Mouse (Mus musculus) frontal cortex, adult 2 months (tissue): ENCODE measurements around the gene Bckdhb. TPM values are rescaled to one million over a fixed set of nuclear protein-coding genes. Genes with fewer than 3 reads are reported as not detected.
A peak's percentile ranks its signal among the peaks of the same experiment; 100 is the strongest.
"Not testable (repeated sequence)": the region's sequence is repeated elsewhere in the genome, so short reads cannot be mapped to it uniquely, and the experiment has no call there.

Experiments
- DNase-seq, 2 experiments: peaks; one replicate each; pipeline ENCODE4 v3.0.0; 2022; ENCODE audit warnings: low spot score in 1 of 2; ENCODE audit errors: extremely low spot score in 1 of 2
- polyA plus RNA-seq: library from polyadenylated mRNA; depleted of rRNA; stranded (reverse); fragments of >200 nt; gene quantifications from 2 replicates; pipeline ENCODE4 v1.2.3, GENCODE M21; 2012

The Bckdhb gene
- polyA plus RNA-seq, 1 experiment = 34.8 TPM

GRCm38 (mm10) chr9:83962098-83963086 lies 37.4 kb downstream of the Bckdhb start:
- DNase-seq = peak in 1 of 2 experiments; percentile 77

- DNase-seq = peak in 1 of 2 experiments; percentile 19
These were observed 38.4 kb downstream of the Bckdhb start for GRCm38 (mm10) chr9:83963296-83963695.

GRCm38 (mm10) chr9:83964376-83964775 lies 39.4 kb downstream of the Bckdhb start:
- DNase-seq = no peak

- peak in 1 of 2 experiments; percentile 16 for DNase-seq
These were observed 42.6 kb downstream of the Bckdhb start for GRCm38 (mm10) chr9:83967439-83968050.

- peak in 1 of 2 experiments; percentile 37 for DNase-seq
These were observed 44.4 kb downstream of the Bckdhb start for GRCm38 (mm10) chr9:83969326-83969725.

- no peak for DNase-seq
These were observed 48.5 kb downstream of the Bckdhb start for GRCm38 (mm10) chr9:83973467-83973866.

DNA sequence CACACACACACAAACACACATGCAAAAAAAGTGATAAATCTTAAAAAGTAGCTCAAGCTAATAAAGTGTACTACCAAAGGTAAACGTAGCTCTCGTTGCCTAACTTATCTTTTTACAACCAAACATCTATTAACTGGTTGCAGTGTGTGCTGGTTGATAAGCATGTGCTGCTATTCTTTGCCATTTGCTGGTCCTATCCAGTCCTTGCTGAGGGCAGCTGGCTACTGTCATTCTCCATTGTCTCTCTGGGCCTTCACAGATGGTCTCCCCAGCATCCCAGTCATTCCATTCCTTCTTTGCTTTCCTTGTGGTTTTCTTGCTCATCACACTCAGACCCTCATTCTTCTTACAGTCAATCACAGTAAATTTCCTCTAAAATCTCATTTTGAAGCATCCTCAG lies 50.9 kb downstream of the Bckdhb start:
- no peak for DNase-seq

- DNase-seq = peak in 1 of 2 experiments; percentile 27
These were observed 56.3 kb downstream of the Bckdhb start for GRCm38 (mm10) chr9:83981234-83981633.

DNA sequence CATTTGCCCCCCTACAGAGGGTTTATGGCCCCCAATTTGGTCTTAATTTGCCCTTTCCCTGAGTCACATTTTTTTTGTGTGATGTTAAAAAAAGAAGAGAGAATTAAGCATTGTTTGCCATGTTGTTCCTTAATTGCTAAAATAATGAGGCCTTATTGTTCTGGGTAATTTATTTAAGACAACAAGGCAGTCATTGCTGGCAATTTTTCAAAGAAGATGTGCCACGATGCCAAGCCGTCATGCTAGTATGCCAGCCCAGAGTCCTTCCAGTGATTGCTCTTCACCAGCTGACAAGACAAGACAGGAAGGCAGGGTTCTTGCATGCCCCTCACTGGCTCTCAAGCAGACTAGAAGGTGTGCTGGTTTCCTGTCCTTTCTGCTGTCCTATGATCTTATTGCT lies 84.0 kb downstream of the Bckdhb start:
- no peak for DNase-seq

GRCm38 (mm10) chr9:84011146-84011545 lies 86.2 kb downstream of the Bckdhb start:
- no peak for DNase-seq

DNA sequence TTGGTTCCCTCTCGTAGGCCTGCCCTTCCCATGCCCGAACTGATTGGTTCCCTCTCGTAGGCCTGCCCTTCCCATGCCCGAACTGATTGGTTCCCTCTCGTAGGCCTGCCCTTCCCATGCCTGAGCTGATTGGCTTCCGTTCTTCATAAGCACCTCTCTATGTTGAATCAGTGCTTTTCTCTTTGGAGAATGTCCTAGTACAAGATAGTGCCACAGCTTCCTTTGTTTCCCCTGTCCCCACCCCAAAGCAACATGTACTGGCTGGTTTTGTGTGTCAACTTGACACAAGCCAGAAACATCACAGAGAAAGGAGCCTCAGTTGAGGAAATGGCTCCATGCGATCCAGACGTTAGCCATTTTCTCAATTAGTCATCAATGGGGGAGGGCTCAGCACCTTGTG lies 93.2 kb downstream of the Bckdhb start:
- DNase-seq = not testable (repeated sequence)

DNA sequence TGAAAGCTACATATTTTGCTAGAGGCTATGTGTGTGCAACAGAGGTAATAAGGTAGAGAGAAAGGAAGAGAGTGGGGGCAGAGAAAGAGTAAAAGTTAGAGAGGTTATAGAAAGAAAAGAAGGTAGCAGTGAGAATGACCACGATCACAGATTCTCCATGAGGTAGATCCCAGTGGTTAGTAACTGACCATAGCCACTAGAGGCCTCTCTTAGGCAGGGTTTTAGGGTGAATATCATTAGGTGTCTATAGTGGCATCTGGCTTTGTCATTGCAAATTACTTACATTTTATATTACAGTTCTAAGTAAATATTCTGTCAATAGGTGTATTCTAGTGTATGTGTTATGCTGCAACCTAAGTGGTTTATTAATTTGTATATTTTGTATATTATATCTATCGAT lies 94.7 kb downstream of the Bckdhb start:
- DNase-seq = peak in 1 of 2 experiments; percentile 40

DNA sequence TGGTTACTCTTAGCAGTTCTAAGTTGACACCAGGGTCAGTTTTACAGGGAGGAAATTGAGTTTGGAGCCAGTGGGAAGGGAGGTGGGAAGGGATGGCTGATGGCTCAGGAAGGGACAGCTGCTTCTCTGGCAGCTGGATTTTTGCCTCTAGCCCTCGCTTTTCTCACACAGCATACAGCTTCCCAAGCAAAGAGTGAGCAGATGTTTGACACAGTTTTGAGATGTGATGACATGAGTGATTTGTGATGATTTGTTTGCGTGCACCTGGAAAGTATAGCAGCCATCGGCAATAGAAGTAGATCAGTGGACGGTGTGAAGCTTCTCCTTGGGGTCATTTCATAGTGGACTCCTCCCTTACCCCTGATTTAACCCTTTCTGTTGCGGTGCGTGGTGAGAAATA lies 96.2 kb downstream of the Bckdhb start:
- no peak for DNase-seq

DNA sequence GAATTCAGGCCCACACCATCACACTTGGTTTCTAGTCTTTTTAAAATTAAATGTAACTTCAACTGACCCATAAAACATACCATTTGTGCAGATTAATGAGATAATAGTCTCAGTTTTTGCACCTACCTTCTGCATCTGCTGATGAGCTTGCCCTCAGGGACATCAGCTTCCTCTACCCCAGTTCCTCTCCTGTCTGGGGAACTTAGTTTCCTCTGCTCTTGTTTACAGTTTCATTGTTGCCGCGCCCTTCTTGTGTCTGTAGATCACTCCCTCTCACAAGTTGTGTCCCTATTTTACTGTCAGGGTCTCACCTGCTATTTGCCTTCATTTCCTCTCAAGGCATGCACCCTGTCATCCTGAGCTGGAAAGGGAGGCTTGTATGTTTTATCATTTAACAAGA lies 103.2 kb downstream of the Bckdhb start:
- DNase-seq = no peak

DNA sequence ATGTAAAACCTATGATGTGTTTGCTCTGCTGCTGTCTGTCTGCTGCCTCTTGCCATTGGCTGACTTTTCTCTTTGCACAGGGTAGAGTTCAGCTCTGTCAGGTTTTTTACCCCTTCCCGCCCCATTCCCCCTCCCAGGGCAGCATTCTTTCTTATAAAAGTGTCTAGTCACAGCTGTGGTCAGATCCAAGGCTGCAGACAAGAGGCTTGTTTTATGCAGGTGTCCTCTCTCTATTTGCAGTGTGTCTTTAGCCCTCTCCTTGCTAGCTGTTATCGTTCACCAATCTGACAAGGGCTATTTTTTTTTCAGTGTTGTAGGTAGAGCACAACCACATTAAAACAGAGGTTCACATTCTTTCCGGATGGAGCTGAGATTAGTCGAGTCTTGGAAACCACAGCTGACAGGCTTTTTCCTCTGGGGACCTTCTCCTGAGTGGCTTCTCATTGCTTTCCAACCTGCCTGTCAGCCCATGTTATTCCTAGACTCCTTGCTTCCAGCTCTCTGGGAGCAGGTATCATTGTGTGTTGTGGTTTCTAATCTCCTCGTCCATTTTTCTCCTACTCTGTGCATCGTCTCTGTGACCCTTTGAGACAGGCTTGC lies 105.8 kb downstream of the Bckdhb start:
- DNase-seq = no peak

GRCm38 (mm10) chr9:84031406-84031805 lies 106.5 kb downstream of the Bckdhb start:
- peak in 1 of 2 experiments; percentile 9 for DNase-seq

DNA sequence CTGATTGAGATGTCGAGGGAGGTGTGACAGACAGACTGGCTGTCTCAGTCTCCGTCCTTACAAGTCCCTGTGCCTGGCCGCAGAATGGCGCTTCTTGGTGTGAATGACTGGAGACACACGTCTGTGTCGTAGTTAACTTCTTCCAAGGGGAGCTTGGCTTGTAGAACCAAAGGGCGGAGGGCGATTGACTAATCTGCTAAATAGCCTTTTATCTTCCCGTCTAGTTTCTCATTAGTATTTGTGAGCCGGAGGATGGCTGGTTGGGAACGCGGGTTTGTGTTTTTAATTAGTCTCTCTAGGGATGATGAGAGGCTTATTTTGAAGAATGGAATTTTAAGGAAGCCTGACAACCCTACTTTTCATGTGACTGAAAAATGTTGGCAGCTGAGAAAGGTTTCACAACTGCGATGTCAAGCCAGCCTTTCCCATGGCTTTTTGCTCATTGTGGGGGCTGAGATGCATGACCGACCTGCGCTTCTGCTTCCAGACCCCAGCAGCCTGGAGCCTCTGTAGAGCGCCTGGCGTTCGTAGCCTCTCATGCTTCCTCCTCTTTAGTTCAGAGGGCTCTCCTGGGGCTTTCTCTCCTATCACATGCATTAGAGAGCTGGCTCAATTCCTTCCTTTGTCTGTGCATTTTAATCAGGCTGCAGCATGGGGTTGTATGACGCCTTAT lies 107.9 kb downstream of the Bckdhb start:
- peak in 1 of 2 experiments; percentile 7 for DNase-seq

DNA sequence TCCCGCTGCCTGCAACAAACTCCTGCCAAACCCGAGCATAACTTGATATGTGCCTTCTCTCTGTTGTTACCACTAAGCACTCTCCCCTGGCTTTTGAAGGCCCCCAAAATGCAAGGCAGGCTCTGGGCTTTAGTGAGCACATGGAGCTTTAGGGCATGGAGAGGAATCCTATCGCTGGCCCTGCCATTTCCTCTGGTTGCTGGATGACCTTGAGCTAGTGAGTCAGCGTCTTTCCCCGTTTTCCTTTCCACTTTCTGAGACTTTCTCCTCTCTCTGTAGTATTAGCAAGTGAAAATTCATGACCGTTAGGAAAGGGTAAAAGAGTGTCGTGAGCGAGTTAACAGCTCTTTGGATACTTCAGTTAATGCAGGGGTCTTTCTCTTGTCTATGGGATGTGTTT lies 111.1 kb downstream of the Bckdhb start:
- DNase-seq = no peak

DNA sequence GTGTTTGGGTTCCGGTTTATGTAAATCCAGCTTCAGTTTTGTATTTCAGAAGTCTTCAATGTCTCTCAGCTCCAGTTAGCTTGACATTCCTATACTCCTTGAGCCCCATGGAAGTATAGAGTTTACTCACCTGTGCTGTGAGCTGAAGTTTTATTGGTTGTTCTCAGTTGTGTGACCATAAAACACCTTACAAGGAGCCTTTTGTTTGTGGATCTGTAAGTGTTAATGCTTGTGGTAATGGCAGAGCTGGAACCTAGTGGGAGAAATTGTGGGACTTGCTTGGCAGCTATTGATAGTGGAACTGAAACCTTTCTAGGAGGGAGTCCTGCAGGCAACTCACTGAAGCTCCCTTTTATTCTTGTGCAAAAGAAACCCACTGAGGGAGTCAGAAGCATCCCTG lies 112.3 kb downstream of the Bckdhb start:
- no peak for DNase-seq

GRCm38 (mm10) chr9:84038946-84039345 lies 114.0 kb downstream of the Bckdhb start:
- DNase-seq = no peak

- no peak for DNase-seq
These were observed 115.4 kb downstream of the Bckdhb start for GRCm38 (mm10) chr9:84040376-84040775.
